Mouse (Mus musculus) CD4-positive, CD25-positive, alpha-beta regulatory T cell, adult 2 months (primary cell): Measurements from ENCODE around the gene Mus81.
A peak's percentile ranks its signal among the peaks of the same experiment; 100 is the strongest.

Source experiments
- DNase-seq: peaks from one replicate; pipeline ENCODE4 v3.0.0-alpha.2; 2012; ENCODE audit warnings: low read depth, low spot score

Mus81 gene

DNA sequence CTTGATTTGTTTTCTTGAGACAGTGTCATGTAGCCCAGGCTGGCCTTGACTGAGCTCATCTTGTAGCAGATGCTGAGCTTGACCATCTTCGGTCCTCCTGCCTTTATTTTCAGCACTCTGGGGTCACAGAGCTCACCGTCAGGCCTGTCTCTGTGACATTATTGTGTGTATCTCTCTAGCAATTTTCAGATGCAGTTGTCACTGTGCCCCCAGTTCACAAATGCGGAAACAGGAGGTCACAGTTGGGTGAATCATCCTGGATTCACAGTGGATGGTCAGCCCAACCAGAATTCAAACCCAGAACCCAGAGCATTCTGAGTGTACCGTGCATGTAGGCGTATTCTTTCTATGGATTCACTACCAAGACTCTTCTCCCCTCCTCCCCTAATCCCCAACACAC is 42.5 kb downstream of the Mus81 start:
- DNase-seq: no peak

DNA sequence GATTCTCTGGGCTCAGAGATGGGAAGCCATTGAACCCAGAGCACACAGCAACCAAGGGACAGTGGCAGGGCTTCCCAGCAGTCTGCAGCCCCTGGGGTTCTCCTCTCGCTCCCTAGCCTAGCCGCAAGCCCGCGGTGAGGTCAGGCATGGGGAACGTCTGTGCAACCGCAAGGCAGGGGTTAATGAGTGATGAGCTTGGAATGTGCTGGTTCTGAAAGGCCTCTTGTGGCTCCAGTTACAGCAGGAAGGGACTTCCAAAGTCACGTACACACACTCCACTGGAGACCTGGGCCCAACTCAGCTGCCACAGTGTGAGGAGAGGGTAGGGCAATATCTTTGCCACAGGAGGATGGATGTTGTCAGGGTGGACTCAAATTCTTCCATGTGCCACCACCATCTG is 43.2 kb downstream of the Mus81 start:
- no peak for DNase-seq

DNA sequence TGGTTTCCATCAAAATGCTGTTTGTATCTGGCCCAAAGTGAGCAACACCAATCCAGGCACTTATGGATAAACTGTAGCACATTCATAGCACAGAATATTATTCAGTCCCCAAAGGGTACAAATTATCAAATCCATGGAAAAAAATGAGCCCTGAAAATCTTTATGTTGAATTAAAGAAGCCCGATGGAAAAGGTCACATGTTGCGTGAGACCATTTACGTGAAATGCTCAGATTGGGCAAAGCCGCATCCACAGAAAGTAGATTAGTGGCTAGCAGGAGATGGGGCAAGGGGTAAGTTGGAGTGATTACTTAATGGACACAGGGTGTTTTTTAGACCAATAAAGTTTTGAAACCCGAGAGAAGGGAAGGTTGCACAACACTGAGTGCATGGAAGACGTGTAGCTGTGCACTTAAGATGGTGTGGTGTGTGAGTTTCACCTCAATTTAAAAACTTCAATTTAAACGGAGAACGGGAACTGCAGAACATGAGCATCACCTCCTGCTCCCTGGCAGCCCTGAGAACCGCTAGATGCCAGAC is 43.8 kb downstream of the Mus81 start:
- DNase-seq: no peak

- DNase-seq: peak; percentile 14
Measured at GRCm38 (mm10) chr19:5433951-5434350, 54.3 kb downstream of the Mus81 start.

DNA sequence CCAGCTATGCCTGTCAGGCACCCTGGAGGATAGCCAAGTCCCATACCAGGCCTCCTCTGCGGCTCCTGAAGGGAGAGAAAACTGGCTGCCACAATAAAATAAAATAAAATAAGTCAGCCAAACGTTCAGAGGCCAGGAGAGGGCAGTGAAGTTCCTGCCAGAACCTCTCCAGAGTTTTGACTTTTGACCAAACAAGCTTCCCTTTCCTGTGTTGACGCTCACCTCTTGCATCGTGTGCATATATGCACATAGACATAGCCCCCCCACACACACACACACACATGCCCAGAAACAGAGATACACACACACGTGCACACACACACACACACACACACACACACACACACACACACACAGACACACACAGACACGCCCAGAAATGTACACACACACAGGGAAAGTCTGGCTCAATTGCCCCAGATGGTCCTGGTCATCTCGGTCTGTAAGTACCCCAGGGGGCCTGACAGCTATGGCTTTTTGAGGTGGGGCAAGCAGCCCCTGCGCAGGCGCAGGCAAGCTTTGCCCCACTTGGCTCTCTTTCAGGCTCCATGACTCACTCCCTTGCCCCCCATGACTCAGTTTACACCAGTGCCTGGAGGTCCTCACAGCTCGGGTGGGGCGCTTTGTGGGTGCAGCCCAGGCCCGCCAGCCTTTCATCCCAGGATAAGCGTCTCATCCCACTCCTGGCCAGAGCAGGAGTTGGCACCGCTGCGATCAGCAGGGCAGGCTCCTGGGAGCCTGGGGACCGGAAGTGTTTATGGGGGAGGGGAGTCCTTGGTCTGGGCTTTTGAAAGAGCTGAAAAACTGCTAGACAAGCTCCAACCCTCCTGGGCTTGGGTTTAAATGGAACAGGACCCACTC is 55.0 kb downstream of the Mus81 start:
- peak; percentile 75 for DNase-seq
